Mouse (Mus musculus): ENCODE measurements around the gene Sat1.

- TF ChIP-seq ZC3H11A (IDR thresholded peaks at IDR 0.05; ENCODE audit: borderline replicate concordance, low read depth, low read length) (no peak), HCFC1 (IDR thresholded peaks at IDR 0.05; ENCODE audit: borderline replicate concordance, insufficient read depth, low read length) (no peak; the same call in 1 of the 2 replicates), ZNF384 (IDR thresholded peaks at IDR 0.05; ENCODE audit: low read depth, low read length) (no peak), MAFK (IDR thresholded peaks at IDR 0.05; ENCODE audit: insufficient read depth, low read depth, low read length) (no peak), CHD2 (IDR thresholded peaks at IDR 0.05; ENCODE audit: low read depth, low read length) (no peak)
Measured at GRCm38 (mm10) chrX:155262235-155262914, 46.1 kb upstream of the Sat1 start, which contains the start of gene Acot9.

Data from ES-E14 (cell line).